ENCODE assay signal across 9 mouse cellular contexts in genomic region chr7:49428947-49429346, GRCm38 (mm10).
DNase-seq lines count a peak whose midpoint lies in the region; ATAC-seq lines count a peak whose summit lies in the region.
"Had no signal": no experiment of that assay in that cellular context is flagged by ENCODE, and none has a peak within 500 bp of the region (broad histone marks: within the 10 kb centered on the region; RNA-seq: fewer than 3 reads in every experiment).

No protein-coding gene starts in this region.

- H3K27me3 ChIP-seq in limb, embryonic 11.5 days (ENCODE audit: control insufficient read depth, insufficient read depth, low read length) = no peaks in the 10 kb centered on the region
- no peaks in the 10 kb centered on the region for H3K27me3 ChIP-seq in limb, embryonic 10.5 days (ENCODE audit: low read depth, poor library complexity, severe bottlenecking)
- no peaks in the 10 kb centered on the region for H3K27me3 ChIP-seq in embryonic facial prominence, embryonic 14.5 days (replicated peaks; ENCODE audit: control insufficient read depth, insufficient read depth, low read length)
- H3K27me3 ChIP-seq in liver, embryonic 12.5 days (replicated peaks) = no peaks in the 10 kb centered on the region; the same call in 1 of the 2 replicates
- H3K27me3 ChIP-seq in neural tube, embryonic 15.5 days (replicated peaks) = no peaks in the 10 kb centered on the region
- no peaks in the 10 kb centered on the region for H3K27me3 ChIP-seq in heart, embryonic 10.5 days (ENCODE audit: insufficient read depth, poor library complexity, severe bottlenecking)

- no peak overlapping the region for H3K4me3 ChIP-seq in limb, embryonic 11.5 days (ENCODE audit: low read depth, low read length)
- no peak overlapping the region for H3K4me3 ChIP-seq in limb, embryonic 10.5 days
- H3K4me3 ChIP-seq in embryonic facial prominence, embryonic 14.5 days (ENCODE audit: low read depth, low read length) = no peak overlapping the region
- no peak overlapping the region for H3K4me3 ChIP-seq in liver, embryonic 12.5 days
- H3K4me3 ChIP-seq in neural tube, embryonic 15.5 days (replicated peaks) = no peak overlapping the region
- no peak overlapping the region for H3K4me3 ChIP-seq in heart, embryonic 10.5 days

- 67% methylated on average over 5 of the region's 5 CpGs for WGBS in limb, embryonic 11.5 days
- 76% methylated on average over 5 of the region's 5 CpGs for WGBS in limb, embryonic 10.5 days
- WGBS in embryonic facial prominence, embryonic 14.5 days = 83% methylated on average over 5 of the region's 5 CpGs
- WGBS in liver, embryonic 12.5 days (ENCODE audit: insufficient replicate concordance) = 63% methylated on average over 5 of the region's 5 CpGs
- 73% methylated on average over 5 of the region's 5 CpGs for WGBS in neural tube, embryonic 15.5 days
- 65% methylated on average over 5 of the region's 5 CpGs for WGBS in heart, embryonic 10.5 days

- peak; percentile 72 for ATAC-seq in limb, embryonic 11.5 days (ENCODE audit: insufficient number of reproducible peaks, low FRiP score, low TSS enrichment, low read depth)
- peak; percentile 82 for ATAC-seq in embryonic facial prominence, embryonic 14.5 days (ENCODE audit: low read depth)
- peak; percentile 78 for ATAC-seq in liver, embryonic 12.5 days
- ATAC-seq in neural tube, embryonic 15.5 days (ENCODE audit: low FRiP score) = peak; percentile 72

- no peak for DNase-seq in limb, embryonic 11.5 days (ENCODE audit: low spot score)
- DNase-seq in limb, embryonic 10.5 days (ENCODE audit: low spot score) = no peak
- DNase-seq in embryonic facial prominence, embryonic 14.5 days (ENCODE audit: low spot score) = peak; percentile 63
- no peak for DNase-seq in ovary, adult 18-20 months (ENCODE audit: low spot score)
- no peak for DNase-seq in right cerebral cortex, postnatal 25 days
- DNase-seq in heart, embryonic 10.5 days (ENCODE audit: low spot score) = no peak
- DNase-seq: kidney, adult 8-10 months had no signal

- no peaks in the 10 kb centered on the region for H3K36me3 ChIP-seq in limb, embryonic 11.5 days (ENCODE audit: control insufficient read depth, insufficient read depth, low read length)
- no peaks in the 10 kb centered on the region for H3K36me3 ChIP-seq in limb, embryonic 10.5 days
- no peaks in the 10 kb centered on the region for H3K36me3 ChIP-seq in embryonic facial prominence, embryonic 14.5 days (ENCODE audit: control insufficient read depth, insufficient read depth, low read length)
- no peaks in the 10 kb centered on the region for H3K36me3 ChIP-seq in liver, embryonic 12.5 days
- H3K36me3 ChIP-seq in neural tube, embryonic 15.5 days = no peaks in the 10 kb centered on the region; the same call in 1 of the 2 replicates
- H3K36me3 ChIP-seq in heart, embryonic 10.5 days = no peaks in the 10 kb centered on the region

- no peak overlapping the region for H3K9ac ChIP-seq in limb, embryonic 11.5 days (ENCODE audit: low read length)
- H3K9ac ChIP-seq in embryonic facial prominence, embryonic 14.5 days (ENCODE audit: low read depth, low read length) = no peak overlapping the region
- no peak overlapping the region for H3K9ac ChIP-seq in liver, embryonic 12.5 days
- no peak overlapping the region for H3K9ac ChIP-seq in neural tube, embryonic 15.5 days (replicated peaks)

- no peak overlapping the region for H3K4me2 ChIP-seq in limb, embryonic 11.5 days (ENCODE audit: low read depth, severe bottlenecking)
- H3K4me2 ChIP-seq in embryonic facial prominence, embryonic 14.5 days (ENCODE audit: low read depth, low read length) = no peak overlapping the region
- no peak overlapping the region for H3K4me2 ChIP-seq in liver, embryonic 12.5 days
- no peak overlapping the region for H3K4me2 ChIP-seq in neural tube, embryonic 15.5 days

- H3K27ac ChIP-seq in limb, embryonic 11.5 days (replicated peaks; ENCODE audit: low read depth, low read length) = no peak overlapping the region
- no peak overlapping the region for H3K27ac ChIP-seq in limb, embryonic 10.5 days
- no peak overlapping the region for H3K27ac ChIP-seq in embryonic facial prominence, embryonic 14.5 days (replicated peaks; ENCODE audit: low read depth, low read length)
- H3K27ac ChIP-seq in liver, embryonic 12.5 days = no peak overlapping the region
- H3K27ac ChIP-seq in neural tube, embryonic 15.5 days (replicated peaks) = no peak overlapping the region
- H3K27ac ChIP-seq in heart, embryonic 10.5 days = no peak overlapping the region

- H3K4me1 ChIP-seq in limb, embryonic 11.5 days (ENCODE audit: control insufficient read depth, insufficient read depth, low read length) = no peaks in the 10 kb centered on the region
- no peaks in the 10 kb centered on the region for H3K4me1 ChIP-seq in limb, embryonic 10.5 days
- no peaks in the 10 kb centered on the region for H3K4me1 ChIP-seq in embryonic facial prominence, embryonic 14.5 days (ENCODE audit: control insufficient read depth, insufficient read depth, low read length)
- H3K4me1 ChIP-seq in liver, embryonic 12.5 days = no peaks in the 10 kb centered on the region
- H3K4me1 ChIP-seq in neural tube, embryonic 15.5 days = 0 out of 2 replicates have a peak, but pooled peaks cover 5% of the 10 kb centered on the region
- no peaks in the 10 kb centered on the region for H3K4me1 ChIP-seq in heart, embryonic 10.5 days

- no peaks in the 10 kb centered on the region for H3K9me3 ChIP-seq in limb, embryonic 11.5 days (ENCODE audit: control insufficient read depth, low read length)
- H3K9me3 ChIP-seq in limb, embryonic 10.5 days (replicated peaks) = no peaks in the 10 kb centered on the region
- no peaks in the 10 kb centered on the region for H3K9me3 ChIP-seq in embryonic facial prominence, embryonic 14.5 days (ENCODE audit: control insufficient read depth, low read length)
- H3K9me3 ChIP-seq in liver, embryonic 12.5 days (replicated peaks) = no peaks in the 10 kb centered on the region
- H3K9me3 ChIP-seq in neural tube, embryonic 15.5 days (replicated peaks) = no peaks in the 10 kb centered on the region
- no peaks in the 10 kb centered on the region for H3K9me3 ChIP-seq in heart, embryonic 10.5 days
